Mouse (Mus musculus) limb, embryonic 10.5 days (tissue): ENCODE measurements around the gene Nlrp1b. TPM values are rescaled to one million over a fixed set of nuclear protein-coding genes. Genes with fewer than 3 reads are reported as not detected.

ENCODE experiments used
- DNase-seq: peaks from one replicate; pipeline ENCODE4 v3.0.0-alpha.2; 2017; ENCODE audit warnings: low spot score
- H3K27ac ChIP-seq: fragments of 300-500 bp; sonication (generic); 2 replicates; pipeline ENCODE4 v1.5.1; 2016; ENCODE audit warnings: mild to moderate bottlenecking
- H3K27me3 ChIP-seq: fragments of 300-500 bp; sonication (generic); 2 replicates; pipeline ENCODE4 v1.6.1; 2016; ENCODE audit warnings: low read depth, mild to moderate bottlenecking; ENCODE audit not compliant: poor library complexity, severe bottlenecking
- H3K36me3 ChIP-seq: fragments of 300-500 bp; sonication (generic); 2 replicates; pipeline ENCODE4 v1.6.1; 2016; ENCODE audit warnings: mild to moderate bottlenecking, moderate library complexity
- H3K4me1 ChIP-seq: fragments of 300-500 bp; sonication (generic); 2 replicates; pipeline ENCODE4 v1.6.1; 2016
- H3K4me3 ChIP-seq: fragments of 300-500 bp; sonication (generic); 2 replicates; pipeline ENCODE4 v1.5.1; 2016; ENCODE audit warnings: mild to moderate bottlenecking, moderate library complexity
- H3K9me3 ChIP-seq: fragments of 300-500 bp; sonication (generic); replicated peaks from 2 replicates; pipeline ENCODE4 v1.6.1; 2016; ENCODE audit warnings: mild to moderate bottlenecking
- WGBS: fragments of 180-500 bp; shearing (Covaris S2); methylation state at CpG from one replicate; pipeline ENCODE4 v1.1.7; 2016; 5-methylcytosine and 5-hydroxymethylcytosine counted together
- polyA plus RNA-seq: library from polyadenylated mRNA; unstranded; fragments of >200 nt; fragmentation: Nextera tagmentation; extraction: Ambion mirVana; gene quantifications from 2 replicates; pipeline ENCODE4 v1.2.1, GENCODE M21; 2016

Gene Nlrp1b
- polyA plus RNA-seq: not detected in 2 replicates

GRCm38 (mm10) chr11:71230684-71231480 is at the start of gene Nlrp1b:
Gene Nlrp1b, minus strand, starts transcription at chr11:71230733.
- DNase-seq: no peak
- Histone ChIP-seq H3K27me3 (no peaks in the 10 kb centered on the region), H3K4me3 (no peak within 1 kb of the TSS), H3K9me3 (no peaks in the 10 kb centered on the region), H3K36me3 (no peaks in the 10 kb centered on the region), H3K27ac (no peak within 1 kb of the TSS), H3K4me1 (no peaks in the 10 kb centered on the region)
- 80% methylated on average over 2 of the region's 2 CpGs for WGBS

GRCm38 (mm10) chr11:71261036-71261435 is 30.5 kb upstream of the Nlrp1b start:
- Histone ChIP-seq H3K27me3 (no peaks in the 10 kb centered on the region), H3K27ac (no peak overlapping the region), H3K9me3 (no peaks in the 10 kb centered on the region), H3K36me3 (no peaks in the 10 kb centered on the region), H3K4me1 (no peaks in the 10 kb centered on the region), H3K4me3 (no peak overlapping the region)
- 89% methylated on average over 3 of the region's 3 CpGs for WGBS
- no peak for DNase-seq

GRCm38 (mm10) chr11:71251333-71251732 is 20.8 kb upstream of the Nlrp1b start:
- WGBS: 77% methylated on average over 5 of the region's 5 CpGs

GRCm38 (mm10) chr11:71224614-71225013 is 5.9 kb downstream of the Nlrp1b start:
- no peaks in the 10 kb centered on the region for H3K36me3 ChIP-seq
- no peak for DNase-seq
- H3K27me3 ChIP-seq: no peaks in the 10 kb centered on the region
- H3K4me3 ChIP-seq: no peak overlapping the region
- H3K4me1 ChIP-seq: no peaks in the 10 kb centered on the region
- H3K9me3 ChIP-seq: no peaks in the 10 kb centered on the region
- H3K27ac ChIP-seq: no peak overlapping the region
- WGBS: 79% methylated on average over 2 of the region's 2 CpGs

More at GRCm38 (mm10) chr11:71251333-71251732, 20.8 kb upstream of the Nlrp1b start:
- Histone ChIP-seq H3K4me1 (no peaks in the 10 kb centered on the region), H3K36me3 (no peaks in the 10 kb centered on the region), H3K9me3 (no peaks in the 10 kb centered on the region), H3K27ac (no peak overlapping the region), H3K4me3 (no peak overlapping the region), H3K27me3 (no peaks in the 10 kb centered on the region)
- DNase-seq: no peak

- no peak for DNase-seq
- 87% methylated on average over 4 of the region's 4 CpGs for WGBS
- no peaks in the 10 kb centered on the region for H3K27me3 ChIP-seq
These were observed 27.8 kb downstream of the Nlrp1b start for GRCm38 (mm10) chr11:71202703-71203102.

GRCm38 (mm10) chr11:71199349-71199748 is 31.2 kb downstream of the Nlrp1b start:
- no peaks in the 10 kb centered on the region for H3K4me1 ChIP-seq
- no peak for DNase-seq
- WGBS: 82% methylated on average over 2 of the region's 2 CpGs
- H3K27ac ChIP-seq: no peak overlapping the region
- H3K27me3 ChIP-seq: no peaks in the 10 kb centered on the region
- no peaks in the 10 kb centered on the region for H3K36me3 ChIP-seq
- H3K4me3 ChIP-seq: no peak overlapping the region
- H3K9me3 ChIP-seq: no peaks in the 10 kb centered on the region

More at GRCm38 (mm10) chr11:71202703-71203102, 27.8 kb downstream of the Nlrp1b start:
- H3K36me3 ChIP-seq: no peaks in the 10 kb centered on the region
- no peaks in the 10 kb centered on the region for H3K4me1 ChIP-seq
- no peak overlapping the region for H3K27ac ChIP-seq
- H3K4me3 ChIP-seq: no peak overlapping the region
- H3K9me3 ChIP-seq: no peaks in the 10 kb centered on the region

- no peak for DNase-seq
- Histone ChIP-seq H3K27me3 (no peaks in the 10 kb centered on the region), H3K27ac (no peak overlapping the region), H3K36me3 (no peaks in the 10 kb centered on the region), H3K4me3 (no peak overlapping the region), H3K4me1 (no peaks in the 10 kb centered on the region), H3K9me3 (no peaks in the 10 kb centered on the region)
- WGBS: 85% methylated on average over 1 of the region's 1 CpGs
These were observed 60.9 kb downstream of the Nlrp1b start for GRCm38 (mm10) chr11:71169633-71170032.

GRCm38 (mm10) chr11:71164139-71164538 is 66.4 kb downstream of the Nlrp1b start:
- Histone ChIP-seq H3K27me3 (no peaks in the 10 kb centered on the region), H3K27ac (no peak overlapping the region), H3K9me3 (no peaks in the 10 kb centered on the region), H3K4me3 (no peak overlapping the region), H3K4me1 (no peaks in the 10 kb centered on the region), H3K36me3 (no peaks in the 10 kb centered on the region)
- no peak for DNase-seq
- WGBS: 64% methylated on average over 1 of the region's 1 CpGs

GRCm38 (mm10) chr11:71159439-71160136 is 70.9 kb downstream of the Nlrp1b start:
- Histone ChIP-seq H3K9me3 (no peaks in the 10 kb centered on the region), H3K27me3 (no peaks in the 10 kb centered on the region), H3K27ac (no peak overlapping the region), H3K4me1 (no peaks in the 10 kb centered on the region), H3K36me3 (no peaks in the 10 kb centered on the region), H3K4me3 (no peak overlapping the region)
- no peak for DNase-seq
- 76% methylated on average over 3 of the region's 3 CpGs for WGBS

- Histone ChIP-seq H3K36me3 (no peaks in the 10 kb centered on the region), H3K27me3 (no peaks in the 10 kb centered on the region), H3K4me3 (no peak overlapping the region), H3K4me1 (no peaks in the 10 kb centered on the region), H3K27ac (no peak overlapping the region), H3K9me3 (no peaks in the 10 kb centered on the region)
- no peak for DNase-seq
- WGBS: 100% methylated on average over 1 of the region's 1 CpGs
These were observed 75.3 kb downstream of the Nlrp1b start for GRCm38 (mm10) chr11:71155272-71155671.

GRCm38 (mm10) chr11:71144661-71145060 is 85.9 kb downstream of the Nlrp1b start, which contains the start of gene Nlrp1a:
Gene Nlrp1a, minus strand, starts transcription at chr11:71144704.
- no peak within 1 kb of the TSS for H3K4me3 ChIP-seq
- H3K9me3 ChIP-seq: no peaks in the 10 kb centered on the region
- no peaks in the 10 kb centered on the region for H3K36me3 ChIP-seq
- 82% methylated on average over 3 of the region's 3 CpGs for WGBS
- H3K27ac ChIP-seq: no peak within 1 kb of the TSS
- DNase-seq: no peak
- H3K27me3 ChIP-seq: no peaks in the 10 kb centered on the region
- H3K4me1 ChIP-seq: no peaks in the 10 kb centered on the region

- Histone ChIP-seq H3K27me3 (no peaks in the 10 kb centered on the region), H3K36me3 (no peaks in the 10 kb centered on the region), H3K4me3 (no peak overlapping the region), H3K27ac (no peak overlapping the region), H3K9me3 (no peaks in the 10 kb centered on the region), H3K4me1 (no peaks in the 10 kb centered on the region)
- 86% methylated on average over 1 of the region's 1 CpGs for WGBS
- DNase-seq: no peak
These were observed 88.5 kb downstream of the Nlrp1b start for GRCm38 (mm10) chr11:71142031-71142430.

- H3K9me3 ChIP-seq: no peaks in the 10 kb centered on the region
- no peaks in the 10 kb centered on the region for H3K27me3 ChIP-seq
- H3K4me3 ChIP-seq: no peak overlapping the region
- H3K36me3 ChIP-seq: no peaks in the 10 kb centered on the region
- 82% methylated on average over 2 of the region's 2 CpGs for WGBS
- no peaks in the 10 kb centered on the region for H3K4me1 ChIP-seq
- DNase-seq: no peak
- H3K27ac ChIP-seq: no peak overlapping the region
These were observed 123.4 kb downstream of the Nlrp1b start for GRCm38 (mm10) chr11:71107128-71107527.
